Mouse (Mus musculus) midbrain, embryonic 15.5 days (tissue): ENCODE measurements around the gene Uts2b. TPM values are rescaled to one million over a fixed set of nuclear protein-coding genes. Genes with fewer than 3 reads are reported as not detected.
"Not testable (repeated sequence)": the region's sequence is repeated elsewhere in the genome, so short reads cannot be mapped to it uniquely, and the experiment has no call there.

ENCODE experiments used
- ATAC-seq: fragments of 200-750 bp; cut with Nextera tagmentation; replicated peaks from 2 replicates; pipeline ENCODE4 v1.8.0; 2017; ENCODE audit warnings: moderate TSS enrichment
- H3K27ac ChIP-seq: fragments of 300-500 bp; sonication (generic); 2 replicates; pipeline ENCODE4 v1.5.1; 2015; ENCODE audit warnings: mild to moderate bottlenecking, inconsistent platforms
- H3K27me3 ChIP-seq: fragments of 300-500 bp; sonication (generic); replicated peaks from 2 replicates; pipeline ENCODE4 v1.6.1; 2015; ENCODE audit warnings: inconsistent platforms
- H3K36me3 ChIP-seq: fragments of 300-500 bp; sonication (generic); replicated peaks from 2 replicates; pipeline ENCODE4 v1.6.1; 2015; ENCODE audit warnings: inconsistent platforms
- H3K4me1 ChIP-seq: fragments of 300-500 bp; sonication (generic); 2 replicates; pipeline ENCODE4 v1.6.1; 2015; ENCODE audit warnings: inconsistent platforms
- H3K4me2 ChIP-seq: fragments of 300-500 bp; sonication (generic); 2 replicates; pipeline ENCODE4 v1.6.1; 2015; ENCODE audit warnings: inconsistent platforms, mild to moderate bottlenecking, moderate library complexity
- H3K4me3 ChIP-seq: fragments of 300-500 bp; sonication (generic); 2 replicates; pipeline ENCODE4 v1.5.1; 2015; ENCODE audit warnings: mild to moderate bottlenecking, inconsistent platforms
- H3K9ac ChIP-seq: fragments of 300-500 bp; sonication (generic); 2 replicates; pipeline ENCODE4 v1.6.1; 2015; ENCODE audit warnings: mild to moderate bottlenecking, inconsistent platforms
- H3K9me3 ChIP-seq: fragments of 300-500 bp; sonication (generic); 2 replicates; pipeline ENCODE4 v1.6.1; 2016; ENCODE audit warnings: inconsistent platforms
- WGBS: fragments of 180-500 bp; shearing (Covaris S2); methylation state at CpG from one replicate; pipeline ENCODE4 v1.1.7; 2015; ENCODE audit warnings: mixed read lengths; 5-methylcytosine and 5-hydroxymethylcytosine counted together
- polyA plus RNA-seq: library from polyadenylated mRNA; unstranded; fragments of >200 nt; fragmentation: Nextera tagmentation; extraction: Ambion mirVana; gene quantifications from 2 replicates; pipeline ENCODE4 v1.2.1, GENCODE M21; 2015

Gene Uts2b
- polyA plus RNA-seq, 1 experiment from 2014 or later = not detected

GRCm38 (mm10) chr16:27360059-27360458 lies 10.0 kb downstream of the Uts2b start:
- Histone ChIP-seq H3K27ac (no peak overlapping the region), H3K4me1 (no peaks in the 10 kb centered on the region), H3K27me3 (no peaks in the 10 kb centered on the region), H3K9ac (no peak overlapping the region), H3K4me3 (no peak overlapping the region), H3K36me3 (no peaks in the 10 kb centered on the region), H3K9me3 (no peaks in the 10 kb centered on the region), H3K4me2 (no peak overlapping the region)
- WGBS = 96% methylated on average over 1 of the region's 1 CpGs
- ATAC-seq = no peak

- Histone ChIP-seq H3K4me3 (no peak overlapping the region), H3K4me2 (no peak overlapping the region), H3K4me1 (no peaks in the 10 kb centered on the region), H3K27ac (no peak overlapping the region), H3K9ac (no peak overlapping the region), H3K36me3 (no peaks in the 10 kb centered on the region), H3K9me3 (no peaks in the 10 kb centered on the region), H3K27me3 (no peaks in the 10 kb centered on the region)
- WGBS = 73% methylated on average over 2 of the region's 2 CpGs
- no peak for ATAC-seq
These were observed 15.6 kb downstream of the Uts2b start for GRCm38 (mm10) chr16:27354464-27354863.

GRCm38 (mm10) chr16:27349878-27350532 lies 20.0 kb downstream of the Uts2b start:
- Histone ChIP-seq H3K27me3 (no peaks in the 10 kb centered on the region), H3K9me3 (no peaks in the 10 kb centered on the region), H3K36me3 (no peaks in the 10 kb centered on the region), H3K27ac (no peak overlapping the region), H3K4me1 (no peaks in the 10 kb centered on the region), H3K4me2 (no peak overlapping the region), H3K9ac (no peak overlapping the region), H3K4me3 (no peak overlapping the region)
- ATAC-seq = no peak
- WGBS = 90% methylated on average over 7 of the region's 7 CpGs

- no peak overlapping the region for H3K27ac ChIP-seq
- no peaks in the 10 kb centered on the region for H3K27me3 ChIP-seq
- no peak overlapping the region for H3K4me3 ChIP-seq
- no peaks in the 10 kb centered on the region for H3K36me3 ChIP-seq
- WGBS = 97% methylated on average over 2 of the region's 2 CpGs
- no peak overlapping the region for H3K4me2 ChIP-seq
- ATAC-seq = no peak
- H3K4me1 ChIP-seq = no peaks in the 10 kb centered on the region
- H3K9me3 ChIP-seq = no peaks in the 10 kb centered on the region
- no peak overlapping the region for H3K9ac ChIP-seq
These were observed 20.8 kb downstream of the Uts2b start for GRCm38 (mm10) chr16:27349235-27349634.

DNA sequence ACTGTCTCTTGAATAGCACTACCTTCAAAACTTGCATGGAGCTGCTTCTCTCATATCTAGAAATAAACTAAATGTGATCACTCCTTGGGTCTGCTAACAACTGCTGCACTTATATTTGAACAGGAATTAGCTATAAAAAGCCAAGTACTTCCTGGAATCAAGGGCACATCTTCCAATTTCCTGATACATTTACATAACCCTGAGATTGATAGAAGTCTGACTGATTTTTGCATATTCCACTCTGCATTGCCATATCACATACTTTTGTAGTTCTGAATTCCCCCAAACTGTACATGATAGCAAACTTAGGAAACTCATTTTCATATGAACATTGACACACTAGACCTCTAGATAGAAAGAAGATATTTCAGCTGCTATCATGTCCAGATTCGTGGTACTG lies 21.7 kb downstream of the Uts2b start:
- Histone ChIP-seq H3K27ac (no peak overlapping the region), H3K9ac (no peak overlapping the region), H3K36me3 (no peaks in the 10 kb centered on the region), H3K4me1 (no peaks in the 10 kb centered on the region), H3K4me3 (no peak overlapping the region), H3K27me3 (no peaks in the 10 kb centered on the region), H3K4me2 (no peak overlapping the region), H3K9me3 (no peaks in the 10 kb centered on the region)
- ATAC-seq = no peak
- WGBS = 70% methylated on average over 1 of the region's 1 CpGs

DNA sequence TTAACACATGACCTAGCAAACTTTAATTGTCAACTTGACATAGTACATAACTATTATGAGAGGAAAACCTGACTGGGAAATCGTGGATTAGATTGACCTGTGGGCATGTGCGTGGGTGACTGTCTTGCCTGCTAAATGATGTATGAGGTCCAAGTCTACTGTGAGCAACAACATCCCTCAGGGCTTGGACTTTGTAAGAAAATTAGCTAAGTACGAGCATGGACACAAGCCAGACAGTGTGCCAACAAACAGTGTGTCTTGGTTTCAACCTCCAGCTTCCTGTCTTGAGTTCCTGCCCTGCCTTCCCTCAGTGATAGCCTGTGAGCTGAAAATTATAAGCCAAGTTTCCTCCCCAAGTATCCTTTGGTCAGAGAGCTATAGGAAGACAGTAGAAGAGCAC lies 22.5 kb downstream of the Uts2b start:
- ATAC-seq = no peak
- Histone ChIP-seq H3K36me3 (no peaks in the 10 kb centered on the region), H3K27me3 (no peaks in the 10 kb centered on the region), H3K9me3 (no peaks in the 10 kb centered on the region), H3K4me1 (no peaks in the 10 kb centered on the region), H3K27ac (no peak overlapping the region), H3K4me2 (no peak overlapping the region), H3K4me3 (no peak overlapping the region), H3K9ac (no peak overlapping the region)
- WGBS = 81% methylated on average over 3 of the region's 3 CpGs

DNA sequence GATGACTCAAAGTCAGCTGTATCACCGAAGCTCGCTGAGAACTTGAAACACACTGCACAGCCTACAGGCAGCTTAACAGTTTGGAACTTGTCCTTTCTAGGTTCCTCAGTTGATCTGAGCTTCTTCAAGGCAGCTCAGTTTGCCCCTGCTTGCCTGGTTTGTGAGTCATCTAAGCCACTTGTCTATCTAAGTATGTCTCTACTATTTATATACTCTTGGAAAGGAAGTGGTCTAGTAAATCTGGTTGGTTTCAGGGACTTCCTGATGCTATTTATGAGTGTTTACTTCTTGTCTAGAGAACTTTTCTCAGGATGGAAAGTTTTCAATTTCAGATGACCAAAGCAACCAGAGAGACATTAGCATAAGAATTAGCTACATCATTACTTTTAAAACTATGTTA lies 43.6 kb downstream of the Uts2b start:
- H3K4me3 ChIP-seq = no peak overlapping the region
- H3K27me3 ChIP-seq = no peaks in the 10 kb centered on the region
- no peak overlapping the region for H3K27ac ChIP-seq
- ATAC-seq = no peak
- H3K36me3 ChIP-seq = no peaks in the 10 kb centered on the region
- H3K9me3 ChIP-seq = no peaks in the 10 kb centered on the region
- H3K4me2 ChIP-seq = no peak overlapping the region
- H3K4me1 ChIP-seq = no peaks in the 10 kb centered on the region
- H3K9ac ChIP-seq = no peak overlapping the region
- 89% methylated on average over 2 of the region's 2 CpGs for WGBS

DNA sequence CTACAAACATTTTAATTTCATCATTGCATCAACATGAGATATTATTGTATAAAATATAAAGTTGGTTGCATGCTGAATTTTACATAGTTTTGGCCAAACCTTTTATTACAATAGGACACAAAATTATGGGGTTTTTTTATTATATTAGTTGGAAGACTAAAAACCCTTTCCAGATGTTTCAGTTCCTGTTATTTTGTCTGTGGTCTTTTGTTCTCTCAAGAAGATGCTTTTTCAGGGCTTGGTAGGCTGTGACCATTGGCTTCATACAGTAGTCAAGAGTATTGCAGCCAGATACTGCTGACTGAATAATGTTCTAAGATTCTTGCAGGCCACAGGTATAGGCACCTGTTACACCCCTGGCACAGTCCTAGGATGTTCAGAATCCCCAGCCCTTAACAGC lies 48.0 kb downstream of the Uts2b start:
- H3K4me1 ChIP-seq = no peaks in the 10 kb centered on the region
- no peaks in the 10 kb centered on the region for H3K36me3 ChIP-seq
- no peak overlapping the region for H3K4me3 ChIP-seq
- H3K4me2 ChIP-seq = no peak overlapping the region
- H3K27ac ChIP-seq = no peak overlapping the region
- no peaks in the 10 kb centered on the region for H3K9me3 ChIP-seq
- H3K27me3 ChIP-seq = no peaks in the 10 kb centered on the region
- H3K9ac ChIP-seq = no peak overlapping the region
- ATAC-seq = no peak

- Histone ChIP-seq H3K27ac (no peak overlapping the region), H3K36me3 (no peaks in the 10 kb centered on the region), H3K27me3 (no peaks in the 10 kb centered on the region), H3K9ac (no peak overlapping the region), H3K4me2 (no peak overlapping the region), H3K4me1 (no peaks in the 10 kb centered on the region), H3K4me3 (no peak overlapping the region), H3K9me3 (no peaks in the 10 kb centered on the region)
- no peak for ATAC-seq
- WGBS = 85% methylated on average over 1 of the region's 1 CpGs
These were observed 50.9 kb downstream of the Uts2b start for GRCm38 (mm10) chr16:27319099-27319498.

DNA sequence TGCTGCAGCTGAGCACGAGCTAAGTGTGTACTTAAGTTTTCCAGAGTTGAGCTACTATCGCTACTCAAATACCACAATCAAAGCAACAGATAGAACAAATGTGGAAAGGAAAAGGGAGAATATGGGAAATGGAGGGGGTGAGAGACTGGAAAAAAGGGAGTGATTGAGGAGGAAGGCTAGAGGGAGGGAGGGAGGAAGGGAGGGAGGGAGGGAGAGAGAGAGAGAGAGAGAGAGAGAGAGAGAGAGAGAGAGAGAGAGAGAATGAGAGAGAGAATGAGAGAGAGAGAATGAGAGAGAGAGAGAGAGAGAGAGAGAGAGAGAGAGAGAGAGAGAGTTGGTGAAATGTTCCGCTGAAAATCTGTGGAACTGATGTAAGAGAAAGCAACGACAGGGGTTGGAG lies 62.9 kb downstream of the Uts2b start, which contains the start of gene Ostn:
Ostn (plus strand) TSS at position 301 of the 400 bp plus-strand sequence.
- WGBS = 76% methylated on average over 4 of the region's 4 CpGs
- H3K27me3 ChIP-seq, H3K9me3 ChIP-seq, ATAC-seq, H3K36me3 ChIP-seq, H3K4me1 ChIP-seq, H3K4me3 ChIP-seq, H3K9ac ChIP-seq, H3K4me2 ChIP-seq, H3K27ac ChIP-seq: not testable (repeated sequence)

Other genes with a start within 250 kb of the Uts2b start
- not detected in 2 replicates for gene Ostn, start 62.8 kb downstream of the Uts2b start, polyA plus RNA-seq
- 44.5 and 48.4 TPM in 2 replicates for gene Ccdc50, start 18.6 kb upstream of the Uts2b start, polyA plus RNA-seq